Mouse (Mus musculus) R1 (cell line): Measurements from ENCODE around the gene Epb41l5.

Source experiments
- DNase-seq: peaks from one replicate; pipeline ENCODE4 v3.0.0-alpha.2; 2018; ENCODE audit warnings: low read depth, low spot score

The Epb41l5 gene

DNA sequence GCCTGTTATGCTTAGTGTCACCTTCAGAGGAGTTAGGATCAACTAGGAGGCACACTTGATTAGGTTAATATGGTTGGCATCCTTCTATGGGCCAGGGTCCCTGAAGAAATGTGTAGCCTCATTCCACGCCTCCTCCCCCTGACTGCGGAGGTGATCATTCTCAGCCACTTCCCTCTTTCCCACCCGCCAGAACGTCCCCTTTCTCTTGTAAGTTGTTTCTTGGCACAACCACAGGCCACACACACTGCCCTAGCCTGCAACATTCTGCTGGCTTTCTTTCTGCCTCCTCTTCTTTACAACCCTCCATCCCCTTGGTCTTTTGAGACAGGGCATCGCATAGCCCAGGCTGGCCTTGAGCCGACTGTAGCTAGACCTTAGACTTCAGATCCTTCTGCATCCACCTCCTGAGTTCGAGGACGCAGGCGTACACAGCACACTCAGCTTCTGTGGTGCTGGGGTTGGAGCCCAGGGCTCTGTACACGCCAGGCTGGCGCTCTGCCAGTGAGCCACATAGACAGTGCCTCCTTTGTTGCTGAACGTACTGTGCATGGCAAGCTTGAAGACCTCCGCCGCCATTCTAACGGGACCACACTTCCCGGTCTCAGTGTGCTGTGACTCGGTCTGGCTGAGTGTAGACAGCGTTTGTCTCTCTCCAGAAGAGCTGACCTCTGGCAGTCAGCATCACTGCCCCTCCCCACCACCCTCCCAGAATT lies 115.6 kb downstream of the Epb41l5 start:
- no peak for DNase-seq

DNA sequence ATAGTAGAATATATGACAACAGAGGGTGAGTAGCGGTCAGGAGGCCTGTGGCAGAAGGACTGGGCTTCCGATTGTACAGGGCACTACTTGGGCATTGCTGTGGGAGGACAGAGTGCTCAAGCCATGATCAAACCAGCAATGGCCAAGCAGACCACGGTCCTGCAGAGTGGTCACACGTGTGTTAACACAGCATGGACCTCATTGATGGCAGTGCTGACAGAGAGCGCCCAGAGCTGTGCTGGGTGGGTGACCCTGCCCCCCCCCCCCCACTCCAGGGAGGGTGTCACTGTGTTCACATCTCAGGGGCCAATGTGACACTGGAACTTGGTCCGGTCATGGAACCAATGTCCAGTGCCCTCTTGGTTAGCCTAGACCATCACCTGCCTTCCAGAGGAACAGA lies 116.6 kb downstream of the Epb41l5 start:
- DNase-seq = no peak

GRCm38 (mm10) chr1:119530941-119531340 lies 117.9 kb downstream of the Epb41l5 start:
- no peak for DNase-seq

GRCm38 (mm10) chr1:119525689-119526591 lies 122.9 kb downstream of the Epb41l5 start, which contains the start of gene Tmem185b:
Tmem185b (plus strand) TSS chr1:119526160.
- peak; percentile 90 for DNase-seq

DNA sequence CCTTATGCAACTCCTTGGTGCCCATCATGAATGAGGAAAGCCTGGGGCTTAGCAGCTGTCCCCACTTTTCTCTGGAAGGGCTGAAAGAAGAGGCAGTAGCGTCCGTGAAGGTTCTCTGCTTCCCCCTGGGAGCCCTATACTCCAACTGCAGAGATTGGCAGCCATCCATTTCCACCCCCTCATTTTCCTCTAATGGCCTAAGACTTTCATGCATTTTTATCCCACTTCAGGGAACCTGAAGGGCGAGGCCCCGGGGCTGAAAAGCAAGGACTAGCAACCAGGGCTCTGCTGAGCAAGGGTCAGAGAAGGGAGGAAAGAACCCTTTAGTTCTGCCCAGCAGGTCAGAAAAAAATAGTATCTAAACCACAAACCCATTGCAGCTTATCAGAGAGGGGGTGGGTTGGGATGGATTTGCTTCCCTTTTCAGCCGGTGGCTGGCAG lies 123.8 kb downstream of the Epb41l5 start:
- no peak for DNase-seq

DNA sequence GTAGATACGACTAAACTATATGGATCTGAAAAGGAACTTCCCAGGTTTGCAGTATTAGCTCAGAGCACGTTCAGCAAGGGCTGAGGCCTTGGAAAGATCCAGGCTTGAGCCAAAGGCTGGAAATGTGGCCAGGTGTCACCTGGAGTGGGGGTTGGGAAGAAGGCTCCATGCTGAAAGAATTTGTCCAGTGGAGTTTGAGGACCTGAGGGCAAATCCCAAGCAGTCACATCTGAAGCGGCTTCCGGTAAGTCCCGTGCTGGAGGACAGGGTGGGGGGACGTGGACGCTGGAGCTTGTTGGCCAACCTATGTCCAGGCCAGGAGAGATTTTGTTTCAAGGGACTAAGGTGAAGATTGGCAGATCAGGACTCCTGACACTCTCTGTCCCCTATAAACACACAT lies 125.0 kb downstream of the Epb41l5 start:
- DNase-seq = no peak

GRCm38 (mm10) chr1:119523369-119523768 lies 125.4 kb downstream of the Epb41l5 start:
- DNase-seq = no peak

DNA sequence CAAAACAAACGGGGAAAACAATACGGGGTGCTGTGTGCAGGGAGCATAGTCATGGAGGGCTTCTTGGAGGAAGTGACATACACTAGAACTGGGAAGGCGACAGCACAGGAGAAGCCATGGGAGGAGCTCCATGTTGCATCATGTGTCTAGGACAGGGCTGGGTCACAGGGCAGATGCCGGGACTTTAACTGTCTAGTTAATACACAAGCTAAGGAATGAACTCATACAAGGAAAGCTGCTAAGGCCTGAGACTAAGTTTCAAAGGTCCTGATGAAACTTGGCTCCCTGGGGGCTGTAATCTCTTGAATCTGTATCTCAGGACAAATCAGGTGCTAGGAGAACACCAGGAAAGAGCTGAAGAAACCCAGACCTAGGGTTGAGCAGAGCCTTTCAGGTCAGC lies 126.1 kb downstream of the Epb41l5 start:
- no peak for DNase-seq

- DNase-seq = no peak
Measured at GRCm38 (mm10) chr1:119521681-119522080, 127.1 kb downstream of the Epb41l5 start.

- no peak for DNase-seq
Measured at GRCm38 (mm10) chr1:119521029-119521428, 127.8 kb downstream of the Epb41l5 start.

DNA sequence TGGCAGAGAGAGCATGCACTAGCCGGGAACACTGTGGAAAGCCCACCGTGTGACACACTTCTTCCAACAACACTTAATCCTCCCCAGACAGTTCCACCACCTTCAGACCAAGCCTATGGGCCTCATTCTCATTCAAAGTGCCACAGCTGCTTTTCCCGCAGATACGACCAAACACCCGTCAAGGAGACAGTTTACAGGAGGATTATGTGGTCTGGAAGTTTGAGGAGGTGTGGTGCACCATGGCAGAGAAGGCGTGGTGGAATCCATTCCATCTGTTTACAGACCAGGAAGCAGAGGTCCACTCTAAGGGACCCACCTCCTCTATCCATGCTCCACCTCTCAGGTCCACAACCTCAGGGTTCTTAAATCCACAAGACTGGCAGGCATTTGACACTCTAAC lies 129.5 kb downstream of the Epb41l5 start:
- DNase-seq = peak; percentile 63

DNA sequence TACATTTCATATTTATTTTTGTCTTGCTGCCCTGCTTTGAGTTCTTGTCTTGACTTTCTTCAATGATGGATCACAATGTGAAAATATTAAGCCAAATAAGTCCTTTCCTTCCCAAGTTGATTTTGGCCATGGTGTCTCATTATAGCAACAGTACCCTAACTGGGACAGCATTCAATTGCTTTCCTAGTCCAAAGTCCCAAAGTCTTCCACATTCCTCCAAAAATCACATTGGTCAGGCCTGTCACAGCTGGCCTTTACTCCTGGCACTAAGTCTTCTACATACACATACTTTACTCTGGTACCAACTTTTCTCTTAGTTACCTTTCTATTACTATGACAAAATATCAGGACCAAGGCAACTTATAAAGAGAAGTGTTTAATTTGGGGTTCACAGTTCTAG lies 130.0 kb downstream of the Epb41l5 start:
- DNase-seq = no peak

DNA sequence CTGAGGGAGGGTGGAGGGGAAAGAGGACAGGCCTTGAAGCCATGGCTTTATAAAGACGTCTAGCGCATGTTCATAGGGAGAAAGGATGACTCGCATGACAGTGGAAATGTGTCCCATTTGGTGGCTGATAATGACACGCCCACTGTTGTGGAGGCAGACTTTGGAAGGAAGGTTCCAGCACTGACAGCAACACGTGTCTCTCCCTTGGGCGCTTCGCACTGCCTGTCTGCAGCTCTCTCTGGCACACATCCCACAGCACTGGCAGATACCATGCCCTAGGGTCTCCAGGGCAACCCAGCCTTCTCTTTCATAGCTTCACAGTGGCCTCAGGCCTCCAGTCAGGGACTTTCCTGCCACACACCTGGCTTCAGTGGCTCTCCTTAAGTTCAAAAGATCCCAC lies 130.7 kb downstream of the Epb41l5 start:
- DNase-seq = no peak

DNA sequence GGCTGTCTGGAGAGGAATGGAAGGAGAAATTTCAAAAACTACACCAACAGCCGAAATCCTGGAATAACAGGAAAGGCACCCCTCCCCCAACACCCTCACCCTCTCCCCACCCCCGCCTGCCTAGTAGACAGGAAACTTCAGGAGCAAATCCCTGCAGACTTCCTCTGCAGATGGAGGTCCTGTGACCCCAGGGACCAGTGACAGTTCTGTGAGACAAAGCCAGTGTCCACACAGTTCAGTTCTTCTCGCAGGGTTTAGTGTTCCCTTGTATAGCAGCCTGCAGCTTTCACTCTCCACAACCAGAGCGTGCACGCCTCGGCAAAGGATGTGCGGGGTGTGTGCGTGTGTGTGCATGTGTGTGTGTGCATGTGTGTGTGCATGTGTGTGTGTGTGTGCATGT lies 137.9 kb downstream of the Epb41l5 start:
- no peak for DNase-seq

GRCm38 (mm10) chr1:119510409-119510808 lies 138.4 kb downstream of the Epb41l5 start:
- DNase-seq = no peak

- no peak for DNase-seq
Measured at GRCm38 (mm10) chr1:119509474-119509873, 139.3 kb downstream of the Epb41l5 start.

DNA sequence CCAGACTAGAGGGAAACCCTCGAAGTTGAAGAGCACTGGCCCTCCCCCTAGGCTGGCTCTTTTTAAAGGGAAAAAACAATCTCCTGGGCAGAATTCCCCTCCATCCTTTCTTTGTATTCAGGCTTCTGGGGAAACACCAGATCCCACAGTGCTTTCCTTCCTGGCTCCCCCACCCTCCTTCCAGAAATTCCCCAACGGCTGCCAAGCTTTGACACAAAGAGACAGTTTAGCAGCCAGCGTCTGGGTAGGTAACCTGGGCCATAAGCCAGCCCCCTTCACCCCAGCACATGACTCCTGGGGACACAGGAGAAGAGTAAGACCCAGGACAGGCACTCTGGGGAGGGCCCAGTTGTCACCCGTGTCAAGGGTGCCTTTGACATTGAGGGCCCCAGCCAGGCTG lies 140.3 kb downstream of the Epb41l5 start:
- DNase-seq = no peak

GRCm38 (mm10) chr1:119505951-119506350 lies 142.8 kb downstream of the Epb41l5 start:
- no peak for DNase-seq

- peak; percentile 98 for DNase-seq
Measured at GRCm38 (mm10) chr1:119504260-119505062, 144.3 kb downstream of the Epb41l5 start, which contains the start of gene Ralb. Ralb (minus strand) TSS chr1:119504794.

DNA sequence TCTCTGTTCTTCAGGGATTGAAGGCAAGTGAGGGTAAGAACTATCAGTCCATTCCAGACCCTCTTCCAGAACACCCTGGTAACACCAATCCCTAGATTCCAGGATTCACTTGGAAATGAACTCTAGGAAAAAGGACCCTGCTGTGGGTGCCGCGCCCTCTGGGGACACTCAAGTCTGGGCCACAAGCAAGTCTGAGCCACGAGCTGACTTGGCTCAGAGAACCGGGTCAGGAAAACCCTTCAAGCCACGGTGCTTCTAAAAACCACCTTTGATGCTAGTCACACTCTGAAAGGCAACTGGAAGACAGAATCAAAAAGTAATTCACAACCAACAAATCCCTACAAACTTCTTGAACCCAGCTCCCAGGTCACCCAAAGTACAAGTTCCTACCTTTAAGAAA lies 145.0 kb downstream of the Epb41l5 start:
- DNase-seq = no peak

DNA sequence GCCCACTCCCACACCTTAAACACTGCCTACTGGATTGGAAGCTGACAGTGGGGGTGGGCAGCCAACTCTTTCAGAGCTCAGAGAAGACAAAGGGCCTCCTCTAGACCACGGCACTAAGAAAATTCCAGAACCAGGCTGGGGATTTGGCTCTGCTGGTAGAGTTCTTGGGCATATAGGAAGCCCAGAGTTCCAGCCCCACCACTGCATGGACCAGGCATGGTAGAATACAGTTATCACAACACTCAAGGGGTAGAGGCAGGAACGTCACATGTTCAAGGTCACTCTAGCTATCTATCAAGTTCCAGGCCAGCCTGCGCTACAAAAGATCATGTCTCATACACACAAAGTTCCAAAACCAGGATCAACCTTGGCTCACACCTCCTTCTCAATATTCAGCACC lies 145.6 kb downstream of the Epb41l5 start:
- DNase-seq = no peak

DNA sequence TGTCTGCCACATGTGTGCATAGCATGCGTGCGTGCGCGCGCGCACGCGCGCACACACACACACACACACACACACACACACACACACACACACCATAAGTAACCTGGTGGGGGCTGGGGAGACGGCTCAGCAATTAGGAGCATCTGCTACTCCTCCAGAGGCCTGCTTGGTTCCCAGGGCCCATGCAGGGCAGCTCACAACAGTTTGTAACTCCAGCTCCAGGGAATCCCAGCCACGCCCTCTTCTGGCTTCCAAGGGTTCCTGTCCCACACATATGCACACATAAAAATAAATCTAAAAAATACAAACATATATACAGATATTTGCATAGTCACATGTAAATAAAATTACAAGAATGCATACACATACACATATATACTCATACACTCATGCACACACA lies 146.1 kb downstream of the Epb41l5 start:
- DNase-seq = peak; percentile 59
